Mouse (Mus musculus) heart, adult 8-10 months (tissue): ENCODE data around the gene Plekha6. TPM values are rescaled to one million over a fixed set of nuclear protein-coding genes. Genes with fewer than 3 reads are reported as not detected.
"Not testable (repeated sequence)": the region's sequence is repeated elsewhere in the genome, so short reads cannot be mapped to it uniquely, and the experiment has no call there.

Experiments used
- DNase-seq: peaks from one replicate; pipeline ENCODE4 v3.0.0; 2022; ENCODE audit warnings: low spot score
- total RNA-seq, 4 experiments: library from RNA; stranded (reverse); gene quantifications; 2 replicates each; pipeline ENCODE4 v1.2.4; 2022

Plekha6 gene
- total RNA-seq, 4 experiments from 2014 or later, result 55.8 to 74.3 (median 66.5) TPM

- DNase-seq, result no peak
Observed at GRCm38 (mm10) chr1:133321267-133321925, 157.4 kb downstream of the Plekha6 start, which contains the start of gene Kiss1. Gene Kiss1, plus strand, starts transcription at chr1:133321875.

GRCm38 (mm10) chr1:133323333-133323732, 159.3 kb downstream of the Plekha6 start:
- DNase-seq, result no peak

- DNase-seq, result no peak
Observed at GRCm38 (mm10) chr1:133325951-133326350, 161.9 kb downstream of the Plekha6 start.

GRCm38 (mm10) chr1:133327094-133327493, 163.1 kb downstream of the Plekha6 start:
- no peak for DNase-seq

GRCm38 (mm10) chr1:133328299-133328795, 164.3 kb downstream of the Plekha6 start:
- DNase-seq, result no peak

GRCm38 (mm10) chr1:133328896-133329637, 165.1 kb downstream of the Plekha6 start:
- no peak for DNase-seq

- DNase-seq, result no peak
Observed at GRCm38 (mm10) chr1:133329638-133329964, 165.6 kb downstream of the Plekha6 start.

- DNase-seq, result no peak
Observed at GRCm38 (mm10) chr1:133331142-133331541, 167.1 kb downstream of the Plekha6 start.

- DNase-seq, result no peak
Observed at GRCm38 (mm10) chr1:133332656-133333430, 168.8 kb downstream of the Plekha6 start.

- no peak for DNase-seq
Observed at GRCm38 (mm10) chr1:133333937-133334336, 169.9 kb downstream of the Plekha6 start.

GRCm38 (mm10) chr1:133340403-133340802, 176.4 kb downstream of the Plekha6 start:
- DNase-seq, result not testable (repeated sequence)

GRCm38 (mm10) chr1:133344357-133344756, 180.3 kb downstream of the Plekha6 start:
- DNase-seq, result no peak

- DNase-seq, result no peak
Observed at GRCm38 (mm10) chr1:133346531-133346930, 182.5 kb downstream of the Plekha6 start.

- DNase-seq, result no peak
Observed at GRCm38 (mm10) chr1:133347226-133347625, 183.2 kb downstream of the Plekha6 start.

- DNase-seq, result no peak
Observed at GRCm38 (mm10) chr1:133347693-133348520, 183.9 kb downstream of the Plekha6 start.

GRCm38 (mm10) chr1:133350210-133350609, 186.2 kb downstream of the Plekha6 start, which contains the start of gene Ren1:
Gene Ren1, plus strand, starts transcription at chr1:133350510.
- no peak for DNase-seq

GRCm38 (mm10) chr1:133351762-133352161, 187.8 kb downstream of the Plekha6 start:
- no peak for DNase-seq
